Comparison of ENCODE assay signal across 21 mouse cellular contexts in the genomic region with DNA sequence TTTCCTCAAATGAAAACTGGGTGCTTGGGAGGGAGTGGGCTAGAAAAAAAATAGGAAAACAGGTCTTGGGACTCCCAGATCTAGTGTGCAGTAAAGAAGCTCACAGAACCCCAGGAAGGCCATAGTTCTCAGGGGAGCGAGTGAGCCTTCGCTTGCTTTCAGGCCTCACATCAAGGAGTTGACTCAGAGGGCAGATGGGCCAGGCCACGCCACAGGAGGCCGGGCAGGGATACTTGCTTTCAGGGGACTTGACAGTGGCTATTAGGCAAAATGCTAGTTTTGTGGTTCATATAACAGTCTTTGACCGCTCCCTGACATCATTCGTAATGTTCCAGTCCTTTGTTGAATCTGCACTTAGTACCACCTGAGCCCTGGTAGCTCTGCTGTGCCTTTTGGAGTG.
"Had no signal": no experiment of that assay in that cellular context is flagged by ENCODE, and none has a peak within 500 bp of the region (broad histone marks: within the 10 kb centered on the region; RNA-seq: fewer than 3 reads in every experiment).

No protein-coding gene starts in this region.

- H3K4me2 ChIP-seq: kidney, embryonic 15.5 days; limb, embryonic 13.5 days; liver, embryonic 12.5 days; liver, embryonic 15.5 days; lung, embryonic 15.5 days; midbrain, embryonic 11.5 days; neural tube, embryonic 12.5 days had no signal

- H3K9me3 ChIP-seq: kidney, embryonic 15.5 days; limb, embryonic 10.5 days; limb, embryonic 13.5 days; liver, embryonic 12.5 days; liver, embryonic 15.5 days; lung, embryonic 15.5 days; megakaryocyte, embryonic 14.5 days; neural tube, embryonic 12.5 days had no signal

- H3K9ac ChIP-seq: kidney, embryonic 15.5 days; limb, embryonic 13.5 days; liver, embryonic 12.5 days; liver, embryonic 15.5 days; lung, embryonic 15.5 days had no signal

- H3K27ac ChIP-seq: kidney, embryonic 15.5 days; limb, embryonic 13.5 days; liver, embryonic 12.5 days; liver, embryonic 15.5 days; lung, embryonic 15.5 days; neural tube, embryonic 12.5 days; stomach, postnatal 0 days had no signal

- H3K27me3 ChIP-seq: kidney, embryonic 15.5 days; limb, embryonic 13.5 days; liver, embryonic 12.5 days; liver, embryonic 15.5 days; lung, embryonic 15.5 days; neural tube, embryonic 12.5 days had no signal

- H3K4me3 ChIP-seq: kidney, embryonic 15.5 days; limb, embryonic 10.5 days; limb, embryonic 13.5 days; liver, embryonic 12.5 days; liver, embryonic 15.5 days; lung, embryonic 15.5 days; megakaryocyte, embryonic 14.5 days; neural tube, embryonic 12.5 days had no signal

- DNase-seq: kidney, postnatal 10 days; liver; lung, adult 18-20 months; lung, postnatal 10 days; lung, postnatal 36 days; midbrain, embryonic 14.5 days; right cerebral cortex, adult 18-20 months; right cerebral cortex, postnatal 14 days; right cerebral cortex, postnatal 4 days; thymus, adult 2 months; thymus, postnatal 25 days had no signal

- H3K36me3 ChIP-seq: kidney, embryonic 15.5 days; limb, embryonic 10.5 days; liver, embryonic 15.5 days; lung, embryonic 15.5 days had no signal

- ATAC-seq: liver, embryonic 12.5 days had no signal
